8 mouse cellular contexts compared by ENCODE assay signal in genomic region chr1:42850663-42851397, GRCm38 (mm10). TPM values are rescaled to one million over a fixed set of nuclear protein-coding genes. Genes with fewer than 3 reads are reported as not detected.
DNase-seq lines count a peak whose midpoint lies in the region; ATAC-seq and TF ChIP-seq lines count a peak whose summit lies in the region.

Gene Mrps9, plus strand, starts transcription at chr1:42851233.

- ATAC-seq in embryonic facial prominence, embryonic 13.5 days (ENCODE audit: insufficient number of reproducible peaks, insufficient read depth, low FRiP score, low TSS enrichment, low read depth), result peak; percentile 99
- ATAC-seq in limb, embryonic 12.5 days (ENCODE audit: insufficient number of reproducible peaks, insufficient read depth, low FRiP score, low TSS enrichment, low read depth), result peak; percentile 99
- ATAC-seq in midbrain, embryonic 15.5 days (replicated peaks), result peak; percentile 100

- H3K9ac ChIP-seq in embryonic facial prominence, embryonic 13.5 days, result peak within 1 kb of the TSS; percentile 88
- peak within 1 kb of the TSS; percentile 84 for H3K9ac ChIP-seq in limb, embryonic 12.5 days (replicated peaks)
- peak within 1 kb of the TSS; percentile 82 for H3K9ac ChIP-seq in midbrain, embryonic 15.5 days

- peaks cover 8% of the 10 kb centered on the region for H3K4me1 ChIP-seq in embryonic facial prominence, embryonic 13.5 days
- H3K4me1 ChIP-seq in kidney, adult 2 months (ENCODE audit: control insufficient read depth, insufficient read depth, low read length), result peaks cover 6% of the 10 kb centered on the region; the same call in 1 of the 2 replicates
- H3K4me1 ChIP-seq in limb, embryonic 12.5 days (replicated peaks), result peaks cover 11% of the 10 kb centered on the region
- peaks cover 12% of the 10 kb centered on the region for H3K4me1 ChIP-seq in midbrain, embryonic 15.5 days
- H3K4me1 ChIP-seq in spleen, adult 2 months (ENCODE audit: control insufficient read depth, insufficient read depth, insufficient read length), result peaks cover 7% of the 10 kb centered on the region; the same call in 1 of the 2 replicates

- no peaks in the 10 kb centered on the region for H3K27me3 ChIP-seq in embryonic facial prominence, embryonic 13.5 days
- no peaks in the 10 kb centered on the region for H3K27me3 ChIP-seq in kidney, adult 2 months (replicated peaks; ENCODE audit: control insufficient read depth, insufficient read depth, low read length)
- H3K27me3 ChIP-seq in limb, embryonic 12.5 days, result no peaks in the 10 kb centered on the region; the same call in 1 of the 2 replicates
- H3K27me3 ChIP-seq in midbrain, embryonic 15.5 days (replicated peaks), result no peaks in the 10 kb centered on the region
- H3K27me3 ChIP-seq in spleen, adult 2 months (ENCODE audit: control insufficient read depth, insufficient read depth, low read length), result no peaks in the 10 kb centered on the region

- peak within 1 kb of the TSS; percentile 55; the same call in 1 of the 2 replicates for H3K27ac ChIP-seq in embryonic facial prominence, embryonic 13.5 days
- H3K27ac ChIP-seq in kidney, adult 2 months (ENCODE audit: insufficient read depth, low read depth, low read length), result peak within 1 kb of the TSS; percentile 76
- peak within 1 kb of the TSS; percentile 75; the same call in 1 of the 2 replicates for H3K27ac ChIP-seq in limb, embryonic 12.5 days
- peak within 1 kb of the TSS; percentile 74 for H3K27ac ChIP-seq in midbrain, embryonic 15.5 days
- peak within 1 kb of the TSS; percentile 26; the same call in 1 of the 2 replicates for H3K27ac ChIP-seq in spleen, adult 2 months (ENCODE audit: insufficient read depth, low read length)

- H3K4me3 ChIP-seq in embryonic facial prominence, embryonic 13.5 days, result peak within 1 kb of the TSS; percentile 97
- peak within 1 kb of the TSS; percentile 86 for H3K4me3 ChIP-seq in kidney, adult 2 months (ENCODE audit: insufficient read depth, low read depth, low read length)
- H3K4me3 ChIP-seq in limb, embryonic 12.5 days (replicated peaks), result peak within 1 kb of the TSS; percentile 90
- H3K4me3 ChIP-seq in midbrain, embryonic 15.5 days, result peak within 1 kb of the TSS; percentile 98
- H3K4me3 ChIP-seq in spleen, adult 2 months (ENCODE audit: extremely low read depth, insufficient read depth, insufficient read length), result peak within 1 kb of the TSS; percentile 94

- WGBS in embryonic facial prominence, embryonic 13.5 days, result under 1% methylated on average over 23 of the region's 23 CpGs
- 1% methylated on average over 23 of the region's 23 CpGs for WGBS in kidney, adult 2 months
- WGBS in limb, embryonic 12.5 days, result under 1% methylated on average over 23 of the region's 23 CpGs
- WGBS in midbrain, embryonic 15.5 days, result under 1% methylated on average over 23 of the region's 23 CpGs
- WGBS in spleen, adult 2 months, result 2% methylated on average over 23 of the region's 23 CpGs

- TF ChIP-seq CTCF in kidney, adult 2 months (conservative IDR thresholded peaks at IDR 0.05; ENCODE audit: insufficient read depth, insufficient read length, low read depth, low read length), result no peak
- TF ChIP-seq CTCF in spleen, adult 2 months (IDR thresholded peaks at IDR 0.05; ENCODE audit: extremely low read depth, insufficient read depth, insufficient read length, insufficient replicate concordance), result no peak

- no peaks in the 10 kb centered on the region for H3K36me3 ChIP-seq in embryonic facial prominence, embryonic 13.5 days
- H3K36me3 ChIP-seq in kidney, adult 2 months (ENCODE audit: control insufficient read depth, insufficient read depth, low read length), result no peaks in the 10 kb centered on the region
- H3K36me3 ChIP-seq in limb, embryonic 12.5 days, result no peaks in the 10 kb centered on the region
- H3K36me3 ChIP-seq in midbrain, embryonic 15.5 days (replicated peaks), result no peaks in the 10 kb centered on the region
- no peaks in the 10 kb centered on the region for H3K36me3 ChIP-seq in spleen, adult 2 months (ENCODE audit: control insufficient read depth, insufficient read depth, low read length)

- TF ChIP-seq POLR2A in kidney, adult 2 months (IDR thresholded peaks at IDR 0.05; ENCODE audit: low read depth, low read length), result peak; percentile 31
- peak; percentile 59 for TF ChIP-seq POLR2A in spleen, adult 2 months (IDR thresholded peaks at IDR 0.05; ENCODE audit: low read depth, low read length)

- DNase-seq in 3134 (ENCODE audit: extremely low read depth, insufficient read length, low spot score), result peak; percentile 98
- DNase-seq in adrenal gland, postnatal 36 days, result peak; percentile 98
- DNase-seq in heart, adult 18-20 months, result peak; percentile 98
- DNase-seq in kidney, adult 2 months, result peak; percentile 98
- DNase-seq in spleen, adult 2 months (ENCODE audit: low read depth in 1 of 2, low spot score in 2 of 2), result peak; percentile 94

- peak within 1 kb of the TSS; percentile 77 for H3K4me2 ChIP-seq in embryonic facial prominence, embryonic 13.5 days
- peak within 1 kb of the TSS; percentile 80 for H3K4me2 ChIP-seq in limb, embryonic 12.5 days
- H3K4me2 ChIP-seq in midbrain, embryonic 15.5 days, result peak within 1 kb of the TSS; percentile 58

- H3K9me3 ChIP-seq in embryonic facial prominence, embryonic 13.5 days, result no peaks in the 10 kb centered on the region
- no peaks in the 10 kb centered on the region for H3K9me3 ChIP-seq in limb, embryonic 12.5 days
- H3K9me3 ChIP-seq in midbrain, embryonic 15.5 days, result no peaks in the 10 kb centered on the region

RNA-seq across cellular contexts. Expression of gene Mrps9, which starts in this region (rescaled TPM):
- total RNA-seq in adrenal gland, postnatal 36 days (2021), result 10 to 100 TPM; 55.6 to 72.3 TPM
- 48.2 and 53.5 TPM in 2 replicates for polyA plus RNA-seq in embryonic facial prominence, embryonic 13.5 days (2015; fragmentation: Nextera tagmentation; extraction: Ambion mirVana)
- 100 to 1,000 TPM; 112 to 114 TPM for total RNA-seq in heart, adult 18-20 months (2021)
- polyA plus RNA-seq in kidney, adult 2 months (2012; rRNA removed), result 32.4 and 40.2 TPM in 2 replicates
- polyA plus RNA-seq in limb, embryonic 12.5 days (2016; fragmentation: Nextera tagmentation; extraction: Ambion mirVana), result 50.3 and 52.3 TPM in 2 replicates
- polyA plus RNA-seq in midbrain, embryonic 15.5 days (2015; fragmentation: Nextera tagmentation; extraction: Ambion mirVana), result 29.3 and 35.4 TPM in 2 replicates
- polyA plus RNA-seq in spleen, adult 2 months (2012; rRNA removed), result 14.2 and 15.4 TPM in 2 replicates

Comparison
In these comparisons a context has a peak if more than half of its experiments do, and no peak if none do; other contexts are left out.
1. Peak in every context shown above with its lines: DNase-seq, ATAC-seq, H3K4me3 ChIP-seq and H3K27ac ChIP-seq.
2. H3K27ac ChIP-seq: peak in every context shown above with its lines; median percentile 76 in kidney, adult 2 months; 75 in limb, embryonic 12.5 days; 74 in midbrain, embryonic 15.5 days; 55 in embryonic facial prominence, embryonic 13.5 days; 26 in spleen, adult 2 months.